Mouse (Mus musculus) cerebellum, postnatal 4 days (tissue): ENCODE data around the gene Gm20388.
"Not testable (repeated sequence)": the region's sequence is repeated elsewhere in the genome, so short reads cannot be mapped to it uniquely, and the experiment has no call there.

Experiments used
- DNase-seq, 2 experiments: peaks; one replicate each; pipeline ENCODE4 v3.0.0; 2022; ENCODE audit warnings: low spot score in 2 of 2, mixed read lengths in 1 of 2

Gm20388 gene

DNA sequence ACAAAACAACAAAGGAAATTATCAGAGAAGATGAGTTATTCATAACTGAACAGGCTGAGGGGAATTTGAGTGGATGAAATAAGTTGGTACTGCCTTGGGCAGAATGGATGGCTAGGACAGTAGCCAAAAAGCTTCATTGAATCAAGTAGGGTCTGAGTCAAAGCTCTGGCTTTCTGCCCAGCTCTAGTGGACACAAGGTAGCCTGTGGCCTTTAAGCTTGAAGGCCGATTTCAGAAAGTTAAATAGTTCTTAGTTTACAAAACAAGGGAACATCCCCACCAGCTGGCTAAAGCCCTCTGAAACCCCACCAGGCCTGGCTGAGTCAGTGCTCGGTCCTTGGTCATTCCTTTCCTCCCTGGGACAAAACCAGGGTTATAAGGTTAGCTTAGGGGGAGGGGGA lies 3606.0 kb downstream of the Gm20388 start:
- no peak for DNase-seq

DNA sequence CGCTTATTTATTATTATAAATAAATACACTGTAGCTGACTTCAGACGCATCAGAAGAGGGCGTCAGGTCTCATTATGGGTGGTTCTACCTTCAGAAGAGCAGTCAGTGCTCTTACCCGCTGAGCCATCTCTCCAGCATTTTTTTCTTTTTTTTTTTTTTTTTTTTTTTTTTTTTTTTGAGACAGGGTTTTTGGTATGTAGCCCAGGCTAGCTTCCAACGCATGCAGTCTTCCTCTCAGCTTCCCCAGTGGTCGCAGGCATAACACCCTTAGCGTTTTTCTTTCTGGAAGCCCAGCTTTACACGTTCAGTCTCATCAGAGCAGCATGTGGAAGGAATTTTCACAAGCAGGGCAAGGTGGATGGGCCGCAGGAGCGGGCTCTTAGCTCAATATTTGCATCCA lies 3607.5 kb downstream of the Gm20388 start:
- DNase-seq = no peak

DNA sequence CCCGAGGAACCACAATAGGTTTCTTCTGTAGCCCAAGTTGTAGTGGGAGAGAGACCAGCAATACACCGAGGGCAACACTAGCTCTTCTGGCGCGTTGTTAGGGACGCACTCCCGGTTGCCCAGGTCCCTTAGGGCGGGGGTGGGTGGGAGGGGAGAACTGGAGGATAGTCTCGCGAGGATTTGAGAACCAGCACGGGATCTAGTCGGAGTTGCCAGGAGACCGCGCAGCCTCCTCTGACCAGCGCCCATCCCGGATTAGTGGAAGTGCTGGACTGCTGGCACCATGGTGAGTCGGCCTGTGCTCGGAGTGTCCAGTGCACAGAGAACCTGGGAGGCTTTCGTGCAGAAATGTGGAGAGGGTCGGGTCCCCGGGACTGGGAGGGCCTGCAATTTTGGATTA lies 3608.0 kb downstream of the Gm20388 start, which contains the start of gene Gas8:
TSS of gene Gas8 (plus strand) at position 168 of the 400 bp plus-strand sequence.
- DNase-seq = peak; percentile 63 to 84

DNA sequence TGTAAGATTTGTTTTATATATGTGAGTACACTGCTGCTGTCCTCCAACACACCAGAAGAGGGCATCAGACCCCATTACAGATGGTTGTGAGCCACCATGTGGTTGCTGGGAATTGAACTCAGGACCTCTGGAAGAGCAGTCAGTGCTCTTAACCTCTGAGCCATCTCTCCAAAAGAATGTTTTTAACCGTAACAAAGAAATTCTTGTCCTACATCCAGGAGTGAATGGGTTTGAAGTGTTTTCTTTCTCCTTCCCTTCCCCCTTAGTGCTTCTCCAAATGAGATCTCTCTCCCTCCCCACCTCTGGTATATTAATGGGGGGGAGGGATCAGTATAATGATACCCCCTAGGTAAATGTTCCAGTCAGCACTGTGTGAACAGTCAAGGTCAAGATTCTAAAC lies 3609.4 kb downstream of the Gm20388 start:
- not testable (repeated sequence) for DNase-seq

DNA sequence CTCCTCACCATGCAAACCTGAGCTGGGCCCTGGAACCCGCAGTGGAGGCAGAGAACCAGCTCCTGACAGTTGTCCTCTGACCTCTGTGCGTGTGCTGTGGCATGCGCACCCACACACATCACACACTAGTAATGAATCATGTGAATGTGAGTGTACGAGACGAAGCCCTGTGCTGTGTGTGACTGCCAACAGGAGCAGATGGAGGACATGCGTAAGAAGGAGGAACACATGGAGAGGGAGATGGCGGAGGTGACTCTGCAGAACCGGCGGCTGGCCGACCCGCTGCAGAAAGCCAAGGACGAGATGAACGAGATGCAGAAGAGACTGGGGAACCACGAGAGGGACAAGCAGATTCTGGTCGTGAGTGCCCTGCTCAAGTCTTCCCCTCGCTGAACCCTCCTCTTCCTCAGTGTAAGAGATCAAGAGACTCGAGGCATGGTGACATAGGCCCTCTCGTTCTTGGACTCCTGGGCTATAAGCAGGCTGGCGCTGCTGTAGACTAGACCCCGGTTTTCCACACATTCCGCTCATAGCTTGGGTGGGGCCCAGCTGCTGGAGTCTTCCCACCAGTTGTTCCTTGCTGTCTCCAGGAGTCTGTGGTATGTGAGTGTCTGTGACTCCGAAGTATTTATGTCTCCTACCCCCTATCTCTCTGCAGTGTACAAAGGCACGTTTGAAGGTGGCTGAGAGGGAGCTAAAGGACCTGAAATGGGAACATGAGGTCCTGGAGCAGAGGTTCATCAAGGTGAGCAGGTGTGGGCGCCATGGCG lies 3617.3 kb downstream of the Gm20388 start:
- no peak for DNase-seq

DNA sequence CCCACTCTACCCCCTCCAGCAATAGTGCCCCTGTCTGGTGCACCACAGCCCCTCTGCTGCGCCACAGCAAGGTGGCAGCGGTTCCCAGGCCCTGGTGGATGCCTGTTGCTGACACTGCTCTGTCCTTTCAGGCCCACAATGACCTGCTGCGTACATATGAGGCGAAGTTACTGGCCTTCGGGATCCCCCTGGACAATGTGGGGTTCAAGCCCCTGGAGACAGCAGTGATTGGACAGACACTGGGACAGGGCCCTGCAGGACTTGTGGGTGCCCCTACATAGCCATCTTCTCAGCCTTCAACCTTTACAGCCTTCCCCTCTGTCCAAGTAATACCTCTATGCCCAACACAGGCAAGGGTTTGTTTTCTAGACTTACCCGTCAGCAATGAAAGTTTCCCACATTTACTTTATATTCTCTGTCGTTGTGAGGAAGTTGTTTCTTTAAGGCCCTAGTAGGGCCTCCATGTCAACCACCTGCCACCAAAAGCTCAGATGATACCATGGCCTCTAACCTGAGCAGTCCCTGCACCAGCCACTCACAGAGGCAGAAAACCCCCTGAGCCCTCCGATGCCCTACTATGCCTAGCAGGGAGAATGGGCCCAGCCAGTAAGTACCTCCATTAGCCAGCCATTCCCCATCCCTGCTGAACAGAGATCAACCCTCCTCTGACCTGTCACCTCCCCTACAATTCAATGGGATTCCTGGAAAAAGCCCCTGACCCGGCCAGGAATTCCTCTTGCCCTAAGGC lies 3625.8 kb downstream of the Gm20388 start:
- no peak for DNase-seq

DNA sequence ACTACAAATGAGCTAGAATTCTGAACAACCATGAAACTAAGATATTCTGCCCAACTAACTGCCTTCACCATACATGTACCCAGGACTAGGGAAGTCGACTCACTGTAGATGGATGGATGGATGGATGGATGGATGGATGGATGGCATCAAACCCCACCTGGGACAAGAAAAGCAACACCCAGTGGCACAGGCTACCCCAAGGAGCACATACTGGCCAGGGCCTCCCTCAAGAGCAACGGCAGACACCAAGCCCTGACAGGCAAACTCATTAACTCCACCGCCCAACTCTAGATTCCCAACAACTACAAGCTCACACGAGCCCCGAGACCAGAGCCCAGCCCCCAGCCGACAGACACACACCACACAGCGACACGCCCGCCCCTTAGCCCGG lies 3626.3 kb downstream of the Gm20388 start:
- DNase-seq = no peak

DNA sequence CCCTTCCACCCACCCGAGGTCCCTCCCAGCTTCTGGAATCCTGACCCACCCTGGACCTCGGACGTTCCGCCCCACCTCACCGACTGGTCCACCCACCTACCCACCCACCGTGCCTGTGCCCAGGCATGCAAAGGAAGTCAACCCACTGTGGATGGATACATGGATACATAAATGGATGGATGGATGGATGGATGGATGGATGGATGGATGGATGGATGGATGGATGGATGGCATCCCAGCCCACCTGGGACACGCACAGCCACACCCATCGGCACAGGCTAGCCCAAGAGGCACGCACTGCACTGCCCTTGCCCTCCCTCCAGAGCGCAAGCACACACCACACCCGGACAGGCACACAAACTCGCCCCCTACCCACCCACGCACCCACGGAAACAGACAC lies 3627.0 kb downstream of the Gm20388 start:
- peak in 1 of 2 experiments; percentile 55 for DNase-seq

DNA sequence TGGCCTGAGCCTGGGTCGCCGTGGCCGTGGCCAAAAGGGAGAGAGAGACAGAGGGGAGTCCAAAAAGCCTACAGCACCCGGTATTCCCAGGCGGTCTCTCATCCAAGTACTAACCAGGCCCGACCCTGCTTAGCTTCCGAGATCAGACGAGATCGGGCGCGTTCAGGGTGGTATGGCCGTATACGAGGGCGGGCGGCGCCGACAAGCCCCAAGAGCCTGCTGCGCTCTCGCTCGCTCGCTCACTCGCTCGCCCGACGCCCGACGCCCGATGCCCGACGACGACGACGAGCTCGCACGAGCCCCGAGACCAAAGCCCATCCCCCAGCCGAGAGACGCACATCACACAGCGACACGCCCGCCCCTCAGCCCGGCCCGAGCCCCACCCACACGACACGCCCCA lies 3653.6 kb downstream of the Gm20388 start:
- DNase-seq = not testable (repeated sequence)

DNA sequence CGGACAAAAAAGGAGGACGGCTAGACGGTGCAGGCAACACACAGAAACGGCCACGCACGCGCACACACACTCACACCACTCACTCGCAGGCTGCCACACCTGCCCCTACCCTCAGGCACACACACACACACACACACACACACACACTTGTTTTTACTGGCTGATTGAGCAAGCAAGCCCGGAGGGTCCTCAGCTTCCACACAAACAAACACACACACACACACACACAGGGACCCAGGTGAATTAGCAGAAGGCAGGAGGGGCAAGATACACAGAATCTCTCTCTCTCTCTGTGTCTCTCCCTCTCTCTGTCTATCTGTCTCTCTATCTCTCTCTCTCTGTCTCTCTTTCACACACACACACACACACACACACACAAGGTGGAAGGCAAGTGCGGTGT lies 3664.7 kb downstream of the Gm20388 start:
- peak; percentile 6 to 21 for DNase-seq

DNA sequence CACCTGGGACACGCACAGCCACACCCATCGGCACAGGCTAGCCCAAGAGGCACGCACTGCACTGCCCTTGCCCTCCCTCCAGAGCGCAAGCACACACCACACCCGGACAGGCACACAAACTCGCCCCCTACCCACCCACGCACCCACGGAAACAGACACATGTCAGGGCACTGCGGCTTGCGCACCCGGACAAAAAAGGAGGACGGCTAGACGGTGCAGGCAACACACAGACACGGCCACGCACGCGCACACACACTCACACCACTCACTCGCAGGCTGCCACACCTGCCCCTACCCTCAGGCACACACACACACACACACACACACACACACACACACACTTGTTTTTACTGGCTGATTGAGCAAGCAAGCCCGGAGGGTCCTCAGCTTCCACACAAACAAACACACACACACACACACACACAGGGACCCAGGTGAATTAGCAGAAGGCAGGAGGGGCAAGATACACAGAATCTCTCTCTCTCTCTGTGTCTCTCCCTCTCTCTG lies 3690.1 kb downstream of the Gm20388 start:
- peak; percentile 0 to 13 for DNase-seq

DNA sequence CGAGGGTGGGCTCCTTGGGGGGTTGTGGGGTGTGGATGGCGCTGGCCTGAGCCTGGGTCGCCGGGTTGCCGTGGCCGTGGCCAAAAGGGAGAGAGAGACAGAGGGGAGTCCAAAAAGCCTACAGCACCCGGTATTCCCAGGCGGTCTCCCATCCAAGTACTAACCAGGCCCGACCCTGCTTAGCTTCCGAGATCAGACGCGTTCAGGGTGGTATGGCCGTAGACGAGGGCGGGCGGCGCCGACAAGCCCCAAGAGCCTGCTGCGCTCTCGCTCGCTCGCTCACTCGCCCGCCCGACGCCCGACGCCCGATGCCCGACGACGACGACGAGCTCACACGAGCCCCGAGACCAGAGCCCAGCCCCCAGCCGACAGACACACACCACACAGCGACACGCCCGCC lies 3690.8 kb downstream of the Gm20388 start:
- DNase-seq = not testable (repeated sequence)

DNA sequence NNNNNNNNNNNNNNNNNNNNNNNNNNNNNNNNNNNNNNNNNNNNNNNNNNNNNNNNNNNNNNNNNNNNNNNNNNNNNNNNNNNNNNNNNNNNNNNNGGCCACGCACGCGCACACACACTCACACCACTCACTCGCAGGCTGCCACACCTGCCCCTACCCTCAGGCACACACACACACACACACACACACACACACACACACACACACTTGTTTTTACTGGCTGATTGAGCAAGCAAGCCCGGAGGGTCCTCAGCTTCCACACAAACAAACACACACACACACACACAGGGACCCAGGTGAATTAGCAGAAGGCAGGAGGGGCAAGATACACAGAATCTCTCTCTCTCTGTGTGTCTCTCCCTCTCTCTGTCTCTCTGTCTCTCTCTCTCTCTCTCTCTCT lies 3702.0 kb downstream of the Gm20388 start:
- not testable (repeated sequence) for DNase-seq

DNA sequence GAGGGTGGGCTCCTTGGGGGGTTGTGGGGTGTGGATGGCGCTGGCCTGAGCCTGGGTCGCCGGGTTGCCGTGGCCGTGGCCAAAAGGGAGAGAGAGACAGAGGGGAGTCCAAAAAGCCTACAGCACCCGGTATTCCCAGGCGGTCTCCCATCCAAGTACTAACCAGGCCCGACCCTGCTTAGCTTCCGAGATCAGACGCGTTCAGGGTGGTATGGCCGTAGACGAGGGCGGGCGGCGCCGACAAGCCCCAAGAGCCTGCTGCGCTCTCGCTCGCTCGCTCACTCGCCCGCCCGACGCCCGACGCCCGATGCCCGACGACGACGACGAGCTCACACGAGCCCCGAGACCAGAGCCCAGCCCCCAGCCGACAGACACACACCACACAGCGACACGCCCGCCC lies 3712.9 kb downstream of the Gm20388 start:
- DNase-seq = not testable (repeated sequence)

DNA sequence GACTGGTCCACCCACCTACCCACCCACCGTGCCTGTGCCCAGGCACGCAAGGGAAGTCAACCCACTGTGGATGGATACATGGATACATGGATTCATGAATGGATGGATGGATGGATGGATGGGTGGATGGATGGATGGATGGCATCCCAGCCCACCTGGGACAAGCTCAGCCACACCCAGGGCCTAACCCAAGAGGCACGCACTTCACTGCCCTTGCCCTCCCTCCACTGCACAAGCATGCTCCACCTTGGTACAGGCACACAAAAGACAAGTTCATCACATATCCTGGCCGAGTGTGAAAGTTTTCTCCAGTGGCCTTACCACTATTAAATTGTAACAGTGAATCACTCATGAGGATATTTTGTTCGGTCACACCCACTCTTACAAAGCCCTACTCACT lies 3713.6 kb downstream of the Gm20388 start:
- no peak for DNase-seq

DNA sequence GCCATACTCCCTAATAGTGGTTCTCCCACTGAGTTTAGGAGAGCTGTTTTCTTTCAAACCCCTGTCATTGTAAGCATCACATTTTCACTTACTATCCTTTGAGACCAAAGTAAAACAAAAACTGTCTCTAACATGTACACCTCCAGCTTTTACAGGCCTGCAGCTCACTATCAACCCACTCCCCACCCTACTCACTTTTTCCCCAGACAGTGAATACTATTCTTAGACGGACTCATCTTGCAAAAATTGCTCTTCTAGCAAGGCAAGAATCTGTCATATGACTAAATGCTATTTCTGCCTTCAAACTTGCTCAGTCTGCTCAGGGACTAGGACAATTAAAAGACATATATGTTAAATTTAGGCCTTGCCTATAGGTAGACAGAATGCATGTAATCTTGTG lies 3714.1 kb downstream of the Gm20388 start:
- no peak for DNase-seq

DNA sequence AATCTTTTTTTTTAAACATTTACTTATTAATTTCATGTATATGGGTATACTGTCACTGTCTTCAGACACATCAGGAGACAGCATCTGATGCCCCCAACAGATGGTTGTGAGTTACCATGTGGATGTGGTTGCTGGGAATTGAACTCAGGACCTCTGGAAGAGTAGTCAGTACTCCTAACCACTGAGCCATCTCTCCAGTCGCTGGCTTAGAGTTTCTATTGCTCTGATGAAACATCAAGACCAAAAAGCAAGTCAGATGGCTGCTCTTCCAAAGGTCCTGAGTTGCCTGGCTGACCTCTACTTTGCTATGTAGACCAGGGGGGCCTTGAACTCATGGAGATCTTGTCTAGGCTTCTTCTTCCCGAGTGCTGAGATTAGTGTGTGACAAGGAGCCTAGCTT lies 3715.1 kb downstream of the Gm20388 start:
- DNase-seq = no peak

DNA sequence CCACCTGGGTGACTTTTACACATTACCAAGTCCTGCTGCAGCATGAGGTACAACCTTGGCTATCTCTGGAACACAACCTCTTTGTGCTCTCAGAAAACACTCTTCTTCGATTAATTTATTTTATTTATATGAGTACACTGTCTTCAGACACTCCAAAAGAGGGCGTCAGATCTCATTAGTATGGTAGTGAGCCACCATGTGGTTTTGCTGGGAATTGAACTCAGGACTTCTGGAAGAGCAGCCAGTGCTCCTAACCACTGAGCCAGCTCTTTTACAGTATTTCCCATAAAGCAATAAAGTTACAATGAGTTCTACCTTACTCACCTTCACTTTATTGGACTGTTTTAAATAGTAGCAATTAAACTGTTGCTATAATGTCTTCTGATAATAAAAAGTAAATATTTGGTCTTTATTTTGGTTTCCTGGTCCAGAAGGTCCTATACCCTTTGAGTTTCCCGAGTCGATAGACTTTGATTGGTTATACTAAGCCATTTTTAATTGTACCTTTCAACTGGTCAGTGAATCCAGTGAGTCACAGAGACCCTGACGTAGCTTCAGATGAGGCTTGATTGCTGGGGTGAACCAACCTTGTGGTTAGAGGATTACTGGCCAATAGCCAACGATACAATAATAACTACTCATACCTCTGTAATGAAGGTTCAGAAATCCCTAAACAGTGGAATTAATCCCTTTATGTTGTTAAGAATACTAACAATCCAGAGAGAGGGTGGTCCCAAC lies 3716.9 kb downstream of the Gm20388 start:
- no peak for DNase-seq

DNA sequence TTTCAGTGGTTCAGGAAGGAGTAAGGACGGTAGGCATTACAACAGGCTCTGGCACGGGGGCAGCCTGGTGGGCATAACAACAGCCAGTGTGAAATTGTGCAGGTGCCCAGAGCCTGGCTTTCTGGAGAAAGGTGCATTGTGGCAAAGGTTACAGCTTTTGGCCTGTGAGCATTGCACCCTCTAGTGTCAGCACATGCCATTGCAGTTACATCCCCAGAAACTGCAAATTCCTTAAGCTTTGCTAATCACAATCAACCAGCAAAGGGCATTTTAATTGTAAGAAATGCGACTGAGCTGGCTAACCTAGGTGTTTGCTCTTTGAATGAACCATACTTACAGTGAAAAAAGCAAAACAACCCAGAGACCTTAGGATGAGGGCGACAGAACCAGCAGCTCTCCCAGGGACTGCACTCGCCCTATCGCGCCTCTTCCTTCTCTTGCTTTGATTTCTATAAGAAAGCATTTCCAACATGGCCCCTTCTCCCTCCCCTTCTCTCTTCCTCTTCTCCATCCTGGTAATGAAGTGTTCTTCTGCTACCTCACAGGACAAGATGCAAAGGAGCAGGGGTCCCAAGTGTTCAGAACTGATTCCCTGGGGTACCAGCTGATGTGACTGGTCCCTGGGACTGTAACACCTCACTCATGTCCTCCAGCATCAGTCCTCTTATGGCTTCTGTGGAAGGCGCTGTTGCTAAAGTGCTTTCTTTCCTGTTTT lies 3717.8 kb downstream of the Gm20388 start:
- DNase-seq = peak; percentile 24 to 45

DNA sequence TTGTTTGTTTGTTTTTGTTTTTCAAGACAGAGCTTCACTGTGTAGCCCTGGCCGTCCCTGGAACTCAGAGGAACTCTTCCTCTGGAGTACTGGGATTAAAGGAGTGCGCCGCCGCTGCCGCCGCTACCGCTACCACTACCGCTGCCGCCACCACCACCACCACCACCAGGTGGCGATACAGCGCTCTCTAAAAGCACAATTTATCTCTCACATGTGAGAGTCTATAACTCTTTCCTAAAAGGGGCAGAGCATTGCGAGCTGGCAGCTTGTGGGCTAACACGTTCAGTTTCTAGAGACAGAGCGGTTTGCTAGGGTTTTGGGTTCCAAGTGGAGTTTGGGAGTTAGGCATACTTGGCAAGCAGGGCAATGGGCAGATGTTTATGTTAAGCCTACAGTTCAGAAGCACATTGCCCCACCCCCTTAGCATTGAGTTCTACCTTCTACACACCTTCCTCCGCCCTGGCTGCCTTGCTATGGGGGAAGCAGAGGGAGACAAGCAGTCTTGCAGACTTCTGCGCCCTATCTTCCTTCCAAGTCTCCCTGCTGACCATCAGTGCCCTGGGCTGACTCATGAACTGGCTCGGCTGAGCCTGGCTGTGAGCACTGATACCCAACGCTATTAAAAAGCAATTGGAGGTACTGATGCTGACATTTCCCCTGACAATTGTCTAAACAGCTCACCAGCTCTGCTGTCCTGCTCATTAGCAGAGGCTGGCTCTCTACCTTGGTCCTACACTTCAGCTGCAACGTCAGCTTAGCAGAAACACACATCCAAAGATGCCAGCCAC lies 3718.5 kb downstream of the Gm20388 start:
- DNase-seq = peak; percentile 68 to 74

DNA sequence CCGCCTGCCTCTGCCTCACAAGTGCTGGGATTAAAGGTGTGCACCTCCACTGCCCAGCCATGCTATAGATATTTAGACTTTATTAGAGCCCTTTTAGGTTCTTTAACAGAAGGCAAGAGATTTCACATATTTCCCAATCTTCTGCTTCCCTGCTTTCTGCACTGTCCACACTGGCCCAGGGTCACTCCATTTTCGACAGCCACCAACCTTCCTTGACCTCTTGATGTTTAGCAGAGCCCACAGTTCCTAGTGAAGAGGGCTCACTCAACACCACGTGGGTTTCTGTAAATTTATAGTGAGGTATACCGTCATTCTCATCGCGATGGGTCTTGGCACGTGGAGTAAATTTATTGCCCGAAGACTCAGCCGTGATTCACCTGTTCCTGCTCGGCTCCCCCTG lies 3719.4 kb downstream of the Gm20388 start:
- no peak for DNase-seq
